In genomic region chr1:22466597-22466996, GRCm38 (mm10) we compare ENCODE assay signal across 27 mouse cellular contexts.
DNase-seq lines count a peak whose midpoint lies in the region; ATAC-seq and TF ChIP-seq lines count a peak whose summit lies in the region.
"Had no signal": no experiment of that assay in that cellular context is flagged by ENCODE, and none has a peak within 500 bp of the region (broad histone marks: within the 10 kb centered on the region; RNA-seq: fewer than 3 reads in every experiment).

No protein-coding gene starts in this region.

- TF ChIP-seq EP300 in stomach, postnatal 0 days (optimal IDR thresholded peaks at IDR 0.05): no peak

- H3K27me3 ChIP-seq in stomach, embryonic 14.5 days (ENCODE audit: control insufficient read depth, insufficient read depth, low read length): no peaks in the 10 kb centered on the region
- H3K27me3 ChIP-seq in stomach, postnatal 0 days (ENCODE audit: control insufficient read depth, insufficient read depth, low read length): no peaks in the 10 kb centered on the region
- no peaks in the 10 kb centered on the region for H3K27me3 ChIP-seq in stomach, embryonic 16.5 days (ENCODE audit: control insufficient read depth, insufficient read depth, low read length)
- H3K27me3 ChIP-seq: CH12.LX; embryonic facial prominence, embryonic 12.5 days; embryonic facial prominence, embryonic 15.5 days; forebrain, embryonic 12.5 days; forebrain, embryonic 15.5 days; hindbrain, embryonic 12.5 days; hindbrain, embryonic 15.5 days had no signal

- WGBS in stomach, embryonic 14.5 days: 52% methylated on average over 2 of the region's 2 CpGs
- 37% methylated on average over 2 of the region's 2 CpGs for WGBS in stomach, postnatal 0 days
- 40% methylated on average over 2 of the region's 2 CpGs for WGBS in stomach, embryonic 16.5 days

- H3K9ac ChIP-seq in stomach, embryonic 14.5 days (replicated peaks; ENCODE audit: low read depth, low read length): no peak overlapping the region
- no peak overlapping the region for H3K9ac ChIP-seq in stomach, postnatal 0 days (ENCODE audit: low read length)
- no peak overlapping the region for H3K9ac ChIP-seq in stomach, embryonic 16.5 days (ENCODE audit: low read length)
- H3K9ac ChIP-seq: embryonic facial prominence, embryonic 12.5 days; embryonic facial prominence, embryonic 15.5 days; forebrain, embryonic 12.5 days; forebrain, embryonic 15.5 days; hindbrain, embryonic 12.5 days; hindbrain, embryonic 15.5 days had no signal

- TF ChIP-seq CTCF in stomach, postnatal 0 days (IDR thresholded peaks at IDR 0.05; ENCODE audit: low read depth): no peak

- no peaks in the 10 kb centered on the region for H3K4me1 ChIP-seq in stomach, embryonic 14.5 days (ENCODE audit: control insufficient read depth, insufficient read depth, low read length)
- no peaks in the 10 kb centered on the region for H3K4me1 ChIP-seq in stomach, postnatal 0 days (replicated peaks; ENCODE audit: control insufficient read depth, insufficient read depth)
- no peaks in the 10 kb centered on the region for H3K4me1 ChIP-seq in stomach, embryonic 16.5 days (ENCODE audit: control insufficient read depth, insufficient read depth, low read length)
- H3K4me1 ChIP-seq: embryonic facial prominence, embryonic 12.5 days; embryonic facial prominence, embryonic 15.5 days; forebrain, embryonic 12.5 days; forebrain, embryonic 15.5 days; hindbrain, embryonic 12.5 days; hindbrain, embryonic 15.5 days had no signal

- H3K4me2 ChIP-seq in stomach, embryonic 14.5 days (replicated peaks; ENCODE audit: low read depth, low read length): no peak overlapping the region
- no peak overlapping the region for H3K4me2 ChIP-seq in stomach, postnatal 0 days (replicated peaks; ENCODE audit: low read depth)
- no peak overlapping the region for H3K4me2 ChIP-seq in stomach, embryonic 16.5 days (ENCODE audit: low read depth, low read length)
- H3K4me2 ChIP-seq: embryonic facial prominence, embryonic 12.5 days; embryonic facial prominence, embryonic 15.5 days; forebrain, embryonic 12.5 days; forebrain, embryonic 15.5 days; heart, embryonic 11.5 days; hindbrain, embryonic 12.5 days; hindbrain, embryonic 15.5 days had no signal

- H3K9me3 ChIP-seq in stomach, embryonic 14.5 days (ENCODE audit: control insufficient read depth, low read depth, low read length): no peaks in the 10 kb centered on the region
- H3K9me3 ChIP-seq in stomach, postnatal 0 days (ENCODE audit: control insufficient read depth, low read length): no peaks in the 10 kb centered on the region
- H3K9me3 ChIP-seq in stomach, embryonic 16.5 days (replicated peaks; ENCODE audit: control insufficient read depth, low read length): no peaks in the 10 kb centered on the region
- H3K9me3 ChIP-seq: embryonic facial prominence, embryonic 12.5 days; embryonic facial prominence, embryonic 15.5 days; forebrain, embryonic 12.5 days; forebrain, embryonic 15.5 days; G1E; hindbrain, embryonic 12.5 days; hindbrain, embryonic 15.5 days had no signal

- no peak overlapping the region for H3K4me3 ChIP-seq in stomach, embryonic 14.5 days (ENCODE audit: low read depth, low read length)
- H3K4me3 ChIP-seq in stomach, postnatal 0 days (ENCODE audit: low read depth, low read length): no peak overlapping the region
- H3K4me3 ChIP-seq in stomach, embryonic 16.5 days (replicated peaks; ENCODE audit: low read length): no peak overlapping the region
- H3K4me3 ChIP-seq: embryonic facial prominence, embryonic 12.5 days; embryonic facial prominence, embryonic 15.5 days; forebrain, embryonic 12.5 days; forebrain, embryonic 15.5 days; hindbrain, embryonic 12.5 days; hindbrain, embryonic 15.5 days had no signal

- ATAC-seq in stomach, embryonic 14.5 days (ENCODE audit: insufficient number of reproducible peaks, insufficient read depth, low FRiP score, low read depth): peak; percentile 61; the same call in 1 of the 2 replicates
- no peak for ATAC-seq in stomach, postnatal 0 days (ENCODE audit: low FRiP score, low TSS enrichment)
- peak; percentile 33; the same call in 1 of the 2 replicates for ATAC-seq in stomach, embryonic 16.5 days (ENCODE audit: insufficient read depth, low FRiP score)
- ATAC-seq: forebrain, embryonic 15.5 days; intestine, postnatal 0 days had no signal

- H3K27ac ChIP-seq in stomach, embryonic 14.5 days (ENCODE audit: low read length): no peak overlapping the region
- no peak overlapping the region for H3K27ac ChIP-seq in stomach, postnatal 0 days (replicated peaks)
- H3K27ac ChIP-seq in stomach, embryonic 16.5 days (ENCODE audit: low read length): no peak overlapping the region
- H3K27ac ChIP-seq: embryonic facial prominence, embryonic 12.5 days; embryonic facial prominence, embryonic 15.5 days; forebrain, embryonic 12.5 days; forebrain, embryonic 15.5 days; hindbrain, embryonic 12.5 days; hindbrain, embryonic 15.5 days had no signal

- H3K36me3 ChIP-seq in stomach, embryonic 14.5 days (ENCODE audit: control insufficient read depth, insufficient read depth, low read length): no peaks in the 10 kb centered on the region
- H3K36me3 ChIP-seq in stomach, postnatal 0 days (ENCODE audit: control insufficient read depth, insufficient read depth, low read length): no peaks in the 10 kb centered on the region
- no peaks in the 10 kb centered on the region for H3K36me3 ChIP-seq in stomach, embryonic 16.5 days (ENCODE audit: control insufficient read depth, insufficient read depth, low read length)
- H3K36me3 ChIP-seq: embryonic facial prominence, embryonic 12.5 days; embryonic facial prominence, embryonic 15.5 days; forebrain, embryonic 12.5 days; forebrain, embryonic 15.5 days; G1E; hindbrain, embryonic 12.5 days; hindbrain, embryonic 15.5 days had no signal

- no peak for DNase-seq in stomach, postnatal 0 days (ENCODE audit: low spot score)
- peak; percentile 34 for DNase-seq in Muller cell, postnatal 12 days (ENCODE audit: inconsistent ontology term)
- peak; percentile 96 for DNase-seq in ZHBTc4 (ENCODE audit: low read depth, low spot score)
- no peak for DNase-seq in kidney, postnatal 10 days
- DNase-seq in adrenal gland, postnatal 25 days: no peak
- no peak for DNase-seq in kidney, adult 8-10 months
- DNase-seq: adrenal gland, adult 2 months; adrenal gland, postnatal 14 days; B cell, adult 2 months; cerebellum, adult 11-12 months; cerebellum, adult 8-10 months; cerebellum, postnatal 14 days; gastrocnemius, postnatal 10 days; gastrocnemius, postnatal 36 days; heart, adult 11 months had no signal

Comparison
In these comparisons a context has a peak if more than half of its experiments do, and no peak if none do; other contexts are left out.
1. DNase-seq: peak in Muller cell, postnatal 12 days (single experiment) and ZHBTc4 (single experiment); none in stomach, postnatal 0 days (single experiment), kidney, postnatal 10 days (single experiment), adrenal gland, postnatal 25 days (single experiment) and kidney, adult 8-10 months (0 of 2).